Mouse (Mus musculus) CH12.LX (cell line): ENCODE data around the gene Pld1. TPM values are rescaled to one million over a fixed set of nuclear protein-coding genes. Genes with fewer than 3 reads are reported as not detected.

Source experiments
- DNase-seq: peaks from one replicate; pipeline ENCODE4 v3.0.0-alpha.2; 2013; ENCODE audit errors: extremely low read depth
- H3K27ac ChIP-seq: 2 replicates; pipeline ENCODE4 v1.5.1; 2012; ENCODE audit warnings: low read depth, mild to moderate bottlenecking, control low read depth, moderate library complexity; ENCODE audit not compliant: insufficient read depth
- H3K27me3 ChIP-seq: replicated peaks from 2 replicates; pipeline ENCODE3; 2012; ENCODE audit warnings: inconsistent platforms
- H3K36me3 ChIP-seq, 2 experiments: replicated peaks in 1 of 2; 2 replicates each; pipeline versions ENCODE3 to v1.6.1; 2012; ENCODE audit warnings: inconsistent platforms in 1 of 2, low read length in 1 of 2, mild to moderate bottlenecking in 1 of 2, mixed read lengths in 1 of 2, moderate library complexity in 1 of 2; ENCODE audit not compliant: control insufficient read depth in 1 of 2, insufficient read depth in 1 of 2
- H3K4me1 ChIP-seq, 2 experiments: 2 replicates each; pipeline ENCODE4 v1.6.1; 2012; ENCODE audit warnings: inconsistent platforms in 1 of 2, moderate library complexity in 1 of 2; ENCODE audit not compliant: insufficient read depth in 2 of 2, control insufficient read depth in 1 of 2
- H3K4me2 ChIP-seq: 2 replicates; pipeline ENCODE4 v1.6.1; 2012; ENCODE audit warnings: low read depth, mild to moderate bottlenecking, control low read depth; ENCODE audit not compliant: poor library complexity, insufficient read depth, severe bottlenecking
- H3K4me3 ChIP-seq, 3 experiments: fragments of 150-350 bp in 1 of 3; sonication (generic) in 1 of 3; replicated peaks in 1 of 3; 2 replicates each; pipeline versions ENCODE3 to v1.5.1; 2011 to 2012; ENCODE audit warnings: low read depth in 2 of 3, low read length in 2 of 3, mild to moderate bottlenecking in 2 of 3, moderate library complexity in 2 of 3, control low read depth in 1 of 3, improper control_type of control experiment in 1 of 3, inconsistent platforms in 1 of 3, mixed read lengths in 1 of 3; ENCODE audit not compliant: poor library complexity in 1 of 3
- H3K79me2 ChIP-seq: replicated peaks from 2 replicates; pipeline ENCODE4 v1.6.1; 2012; ENCODE audit warnings: mild to moderate bottlenecking, moderate library complexity; ENCODE audit not compliant: control insufficient read depth, poor library complexity, insufficient read depth, severe bottlenecking; ENCODE audit errors: extremely low read depth
- H3K9ac ChIP-seq: 2 replicates; pipeline ENCODE4 v1.6.1; 2012; ENCODE audit warnings: low read depth, mild to moderate bottlenecking, control low read depth, moderate library complexity; ENCODE audit not compliant: insufficient read depth
- H3K9me3 ChIP-seq: replicated peaks from 2 replicates; pipeline ENCODE3; 2012; ENCODE audit warnings: low read length, inconsistent platforms, mixed read lengths
- CHD1 ChIP-seq: IDR thresholded peaks from 2 replicates; pipeline ENCODE4 v1.6.1; 2012; ENCODE audit warnings: low read depth, low read length, improper control_type of control experiment, inconsistent platforms
- E2F4 ChIP-seq: IDR thresholded peaks from 2 replicates; pipeline ENCODE4 v1.6.1; 2011; ENCODE audit warnings: low read depth, low read length, improper control_type of control experiment; ENCODE audit not compliant: insufficient replicate concordance
- ELF1 ChIP-seq: IDR thresholded peaks from 2 replicates; pipeline ENCODE4 v1.6.1; 2014; ENCODE audit warnings: low read depth, mild to moderate bottlenecking, inconsistent platforms, low read length, improper control_type of control experiment
- EP300 ChIP-seq: IDR thresholded peaks from 2 replicates; pipeline ENCODE4 v1.6.1; 2011; ENCODE audit warnings: low read length, improper control_type of control experiment
- ETS1 ChIP-seq: conservative IDR thresholded peaks from 2 replicates; pipeline ENCODE4 v1.6.1; 2012; ENCODE audit warnings: low read depth, mild to moderate bottlenecking, inconsistent platforms, low read length, improper control_type of control experiment, moderate library complexity
- GABPA ChIP-seq: IDR thresholded peaks from 2 replicates; pipeline ENCODE4 v1.6.1; 2012; ENCODE audit warnings: low read depth, low read length, improper control_type of control experiment, inconsistent platforms; ENCODE audit not compliant: insufficient replicate concordance
- JUN ChIP-seq: IDR thresholded peaks from 2 replicates; pipeline ENCODE4 v1.6.1; 2011; ENCODE audit warnings: low read depth, mild to moderate bottlenecking, low read length, improper control_type of control experiment, moderate library complexity; ENCODE audit not compliant: insufficient read depth
- JUND ChIP-seq: conservative IDR thresholded peaks from 2 replicates; pipeline ENCODE4 v1.6.1; 2011; ENCODE audit warnings: low read depth, low read length, improper control_type of control experiment
- KAT2A ChIP-seq: IDR thresholded peaks from 2 replicates; pipeline ENCODE4 v1.6.1; 2012; ENCODE audit warnings: low read length, improper control_type of control experiment, inconsistent platforms; ENCODE audit not compliant: insufficient replicate concordance
- MAFK ChIP-seq: IDR thresholded peaks from 2 replicates; pipeline ENCODE4 v1.6.1; 2011; ENCODE audit warnings: low read length, improper control_type of control experiment; ENCODE audit not compliant: insufficient replicate concordance
- MXI1 ChIP-seq: IDR thresholded peaks from 2 replicates; pipeline ENCODE4 v1.6.1; 2011; ENCODE audit warnings: mild to moderate bottlenecking, low read depth, low read length, improper control_type of control experiment
- NRF1 ChIP-seq: IDR thresholded peaks from 2 replicates; pipeline ENCODE4 v1.6.1; 2014; ENCODE audit warnings: low read depth, mild to moderate bottlenecking, inconsistent platforms, low read length, improper control_type of control experiment, moderate library complexity
- POLR2AphosphoS2 ChIP-seq: IDR thresholded peaks from 2 replicates; pipeline ENCODE4 v1.6.1; 2011; ENCODE audit warnings: low read depth, low read length, improper control_type of control experiment
- RAD21 ChIP-seq: IDR thresholded peaks from 2 replicates; pipeline ENCODE4 v1.6.1; 2011; ENCODE audit warnings: low read depth, mild to moderate bottlenecking, low read length, improper control_type of control experiment, moderate library complexity
- RCOR1 ChIP-seq: conservative IDR thresholded peaks from 2 replicates; pipeline ENCODE4 v1.6.1; 2012; ENCODE audit warnings: low read depth, mild to moderate bottlenecking, inconsistent platforms, low read length, improper control_type of control experiment
- SMC3 ChIP-seq: IDR thresholded peaks from 2 replicates; pipeline ENCODE4 v1.6.1; 2011; ENCODE audit warnings: low read depth, low read length, improper control_type of control experiment
- UBTF ChIP-seq: IDR thresholded peaks from 2 replicates; pipeline ENCODE4 v1.6.1; 2012; ENCODE audit warnings: low read depth, mild to moderate bottlenecking, inconsistent platforms, low read length, improper control_type of control experiment, moderate library complexity
- USF1 ChIP-seq: IDR thresholded peaks from 2 replicates; pipeline ENCODE4 v1.6.1; 2014; ENCODE audit warnings: low read depth, mild to moderate bottlenecking, inconsistent platforms, low read length, improper control_type of control experiment
- ZMIZ1 ChIP-seq: IDR thresholded peaks from 2 replicates; pipeline ENCODE4 v1.6.1; 2012; ENCODE audit warnings: low read depth, mild to moderate bottlenecking, inconsistent platforms, low read length, improper control_type of control experiment
- dilution Hi-C: fragments of 300-500 bp; cut with MboI; formaldehyde crosslinking; loops from 2 replicates; pipeline ENCODE4 v1.14.3; 2020; ENCODE audit warnings: low sequenced_read_pairs; ENCODE audit not compliant: extremely low pct_unique_long_range_greater_than_20kb, extremely low pct_ligation_motif_present
- in situ Hi-C: fragments of 300-500 bp; cut with MboI; formaldehyde crosslinking; loops from 3 replicates; pipeline ENCODE4 v1.14.3; 2019; ENCODE audit warnings: low sequenced_read_pairs, low pct_ligation_motif_present, low pct_unique_long_range_greater_than_20kb, mixed read lengths
- polyA plus RNA-seq: library from polyadenylated mRNA; unstranded; fragments of >175 nt; gene quantifications from 2 replicates; pipeline ENCODE4 v1.2.1, GENCODE M21; 2012; ENCODE audit warnings: low read depth; ENCODE audit not compliant: insufficient read length
- total RNA-seq, 2 experiments: library from RNA; depleted of rRNA; stranded (reverse); fragments of 300-350 nt in 1 of 2; fragments of >200 nt in 1 of 2; gene quantifications; 2 replicates each; pipeline ENCODE4 v1.2.3; 2012 to 2014

Pld1 gene
- total and polyA plus RNA-seq, 3 experiments: not detected

GRCm38 (mm10) chr3:27987891-27988536 is 49.5 kb downstream of the Pld1 start:
- in situ Hi-C loops: no loop called here
- H3K4me1 ChIP-seq: no peaks in the 10 kb centered on the region
- dilution Hi-C loops: no loop called here
- H3K4me2 ChIP-seq: no peak overlapping the region
- H3K27ac ChIP-seq: no peak overlapping the region
- H3K9ac ChIP-seq: no peak overlapping the region
- H3K36me3 ChIP-seq: no peaks in the 10 kb centered on the region
- H3K9me3 ChIP-seq: peaks cover 55% of the 10 kb centered on the region
- no peak for DNase-seq
- no peaks in the 10 kb centered on the region for H3K27me3 ChIP-seq
- TF ChIP-seq USF1 (no peak), POLR2AphosphoS2 (no peak), MAFK (no peak), ETS1 (no peak), JUND (no peak), RCOR1 (no peak), CHD1 (no peak), MXI1 (no peak), ELF1 (no peak), ZMIZ1 (no peak), KAT2A (no peak), RAD21 (no peak), E2F4 (no peak), SMC3 (no peak), NRF1 (no peak), JUN (no peak)
- H3K79me2 ChIP-seq: no peaks in the 10 kb centered on the region
- H3K4me3 ChIP-seq: no peak overlapping the region

DNA sequence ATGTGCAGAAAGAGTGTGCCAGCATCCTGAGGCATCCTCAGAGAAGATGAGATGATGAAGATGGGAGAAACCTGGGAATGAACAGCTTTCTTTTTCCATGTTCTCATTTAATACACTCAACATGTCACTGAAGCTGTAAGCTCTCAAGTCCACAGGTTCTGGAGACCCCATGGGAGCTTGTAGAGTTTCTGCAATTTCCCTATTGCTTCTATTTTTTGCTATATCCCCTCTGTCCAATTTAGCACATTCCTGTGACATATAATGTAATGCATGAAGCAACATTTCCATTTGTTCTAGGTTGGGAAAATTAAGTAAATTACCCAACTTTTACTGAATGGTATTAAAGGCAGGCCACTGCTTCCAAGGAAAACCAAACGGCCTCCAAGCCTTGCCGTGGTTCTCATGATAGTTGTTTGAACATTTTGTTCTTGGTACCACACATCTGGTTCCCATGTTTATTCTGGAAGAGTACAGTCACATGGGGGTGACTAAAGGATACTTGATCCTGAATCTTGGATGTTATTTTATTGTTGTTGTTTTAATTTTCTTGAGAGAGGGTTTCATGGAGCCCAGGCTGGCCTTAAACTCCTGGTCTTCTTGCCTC is 52.7 kb downstream of the Pld1 start:
- no peak overlapping the region for H3K9ac ChIP-seq
- in situ Hi-C loops: no loop called here
- no peaks in the 10 kb centered on the region for H3K36me3 ChIP-seq
- H3K4me3 ChIP-seq: no peak overlapping the region
- no peaks in the 10 kb centered on the region for H3K4me1 ChIP-seq
- DNase-seq: no peak
- no peaks in the 10 kb centered on the region for H3K27me3 ChIP-seq
- H3K27ac ChIP-seq: no peak overlapping the region
- TF ChIP-seq KAT2A (no peak), EP300 (no peak), GABPA (no peak), E2F4 (no peak), UBTF (no peak)
- H3K9me3 ChIP-seq: peaks cover 65% of the 10 kb centered on the region
- dilution Hi-C loops: no loop called here
- H3K4me2 ChIP-seq: no peak overlapping the region
- no peaks in the 10 kb centered on the region for H3K79me2 ChIP-seq
